Mouse (Mus musculus): ENCODE results near the gene Gm20449. TPM values are rescaled to one million over a fixed set of nuclear protein-coding genes. Genes with fewer than 3 reads are reported as not detected.
"Not testable (repeated sequence)": the region's sequence is repeated elsewhere in the genome, so short reads cannot be mapped to it uniquely, and the experiment has no call there.

Gene Gm20449
- polyA plus RNA-seq (2015; fragmentation: Nextera tagmentation; extraction: Ambion mirVana), result 0.05 TPM in 1 of 2 replicates, not detected in the other

GRCm38 (mm10) chr7:41499389-41500049 lies at the start of gene Gm20449, which contains the start of gene AW146154:
TSS of gene Gm20449 (minus strand) at chr7:41499417.
TSS of gene AW146154 (minus strand) at chr7:41499890.
- Histone ChIP-seq H3K4me3 (ENCODE audit: low read length) (peak within 1 kb of the TSS; percentile 59), H3K36me3 (ENCODE audit: control insufficient read depth, insufficient read depth, low read length) (0 out of 2 replicates have a peak, but pooled peaks cover 3% of the 10 kb centered on the region), H3K9ac (ENCODE audit: low read depth, low read length) (peak within 1 kb of the TSS; percentile 71), H3K27ac (ENCODE audit: low read length) (peak within 1 kb of the TSS; percentile 75), H3K27me3 (replicated peaks; ENCODE audit: control insufficient read depth, insufficient read depth, low read length) (no peaks in the 10 kb centered on the region), H3K9me3 (ENCODE audit: control insufficient read depth, low read length) (no peaks in the 10 kb centered on the region), H3K4me1 (ENCODE audit: control insufficient read depth, insufficient read depth, low read length) (0 out of 2 replicates have a peak, but pooled peaks cover 2% of the 10 kb centered on the region), H3K4me2 (ENCODE audit: low read depth, low read length) (peak within 1 kb of the TSS; percentile 91)
- under 1% methylated on average over 18 of the region's 18 CpGs for WGBS
- ATAC-seq, result peak; percentile 99

- Histone ChIP-seq H3K27ac (ENCODE audit: low read length) (no peak overlapping the region), H3K4me1 (ENCODE audit: control insufficient read depth, insufficient read depth, low read length) (no peaks in the 10 kb centered on the region), H3K9me3 (ENCODE audit: control insufficient read depth, low read length) (no peaks in the 10 kb centered on the region), H3K27me3 (replicated peaks; ENCODE audit: control insufficient read depth, insufficient read depth, low read length) (no peaks in the 10 kb centered on the region), H3K9ac (ENCODE audit: low read depth, low read length) (no peak overlapping the region), H3K4me3 (ENCODE audit: low read length) (no peak overlapping the region), H3K4me2 (ENCODE audit: low read depth, low read length) (no peak overlapping the region), H3K36me3 (ENCODE audit: control insufficient read depth, insufficient read depth, low read length) (no peaks in the 10 kb centered on the region)
- 80% methylated on average over 3 of the region's 3 CpGs for WGBS
- no peak for ATAC-seq
These were observed 13.5 kb upstream of the Gm20449 start for GRCm38 (mm10) chr7:41512672-41513071.

- no peaks in the 10 kb centered on the region for H3K36me3 ChIP-seq (ENCODE audit: control insufficient read depth, insufficient read depth, low read length)
- no peak overlapping the region for H3K27ac ChIP-seq (ENCODE audit: low read length)
- no peak overlapping the region for H3K4me3 ChIP-seq (ENCODE audit: low read length)
- no peaks in the 10 kb centered on the region for H3K27me3 ChIP-seq (replicated peaks; ENCODE audit: control insufficient read depth, insufficient read depth, low read length)
- H3K4me1 ChIP-seq (ENCODE audit: control insufficient read depth, insufficient read depth, low read length), result no peaks in the 10 kb centered on the region
- no peak overlapping the region for H3K4me2 ChIP-seq (ENCODE audit: low read depth, low read length)
- no peak overlapping the region for H3K9ac ChIP-seq (ENCODE audit: low read depth, low read length)
- no peak for ATAC-seq
- H3K9me3 ChIP-seq (ENCODE audit: control insufficient read depth, low read length), result no peaks in the 10 kb centered on the region
- WGBS, result 16% methylated on average over 1 of the region's 1 CpGs
These were observed 13.0 kb upstream of the Gm20449 start for GRCm38 (mm10) chr7:41512207-41512606.

GRCm38 (mm10) chr7:41502402-41502801 lies 3.2 kb upstream of the Gm20449 start:
- Histone ChIP-seq H3K4me2 (ENCODE audit: low read depth, low read length) (no peak overlapping the region), H3K9ac (ENCODE audit: low read depth, low read length) (no peak overlapping the region), H3K27me3 (replicated peaks; ENCODE audit: control insufficient read depth, insufficient read depth, low read length) (no peaks in the 10 kb centered on the region), H3K9me3 (ENCODE audit: control insufficient read depth, low read length) (no peaks in the 10 kb centered on the region), H3K4me1 (ENCODE audit: control insufficient read depth, insufficient read depth, low read length) (0 out of 2 replicates have a peak, but pooled peaks cover 2% of the 10 kb centered on the region), H3K4me3 (ENCODE audit: low read length) (no peak overlapping the region), H3K36me3 (ENCODE audit: control insufficient read depth, insufficient read depth, low read length) (no peaks in the 10 kb centered on the region), H3K27ac (ENCODE audit: low read length) (no peak overlapping the region)
- ATAC-seq, result no peak
- WGBS, result 38% methylated on average over 1 of the region's 1 CpGs

- peak; percentile 57 for ATAC-seq
- peak overlapping the region; percentile 52 for H3K9ac ChIP-seq (ENCODE audit: low read depth, low read length)
- 0 out of 2 replicates have a peak, but pooled peaks cover 2% of the 10 kb centered on the region for H3K4me1 ChIP-seq (ENCODE audit: control insufficient read depth, insufficient read depth, low read length)
- no peaks in the 10 kb centered on the region for H3K27me3 ChIP-seq (replicated peaks; ENCODE audit: control insufficient read depth, insufficient read depth, low read length)
- H3K4me3 ChIP-seq (ENCODE audit: low read length), result peak overlapping the region; percentile 59
- H3K4me2 ChIP-seq (ENCODE audit: low read depth, low read length), result peak overlapping the region; percentile 91
- no peaks in the 10 kb centered on the region for H3K9me3 ChIP-seq (ENCODE audit: control insufficient read depth, low read length)
- WGBS, result 17% methylated on average over 22 of the region's 22 CpGs
- no peaks in the 10 kb centered on the region for H3K36me3 ChIP-seq (ENCODE audit: control insufficient read depth, insufficient read depth, low read length)
- H3K27ac ChIP-seq (ENCODE audit: low read length), result no peak overlapping the region
These were observed 1.1 kb upstream of the Gm20449 start for GRCm38 (mm10) chr7:41500151-41500934.

GRCm38 (mm10) chr7:41499018-41499388 lies 214 bp downstream of the Gm20449 start:
- Histone ChIP-seq H3K4me3 (ENCODE audit: low read length) (peak overlapping the region; percentile 59), H3K27ac (ENCODE audit: low read length) (peak overlapping the region; percentile 75), H3K4me2 (ENCODE audit: low read depth, low read length) (peak overlapping the region; percentile 54), H3K9ac (ENCODE audit: low read depth, low read length) (peak overlapping the region; percentile 71)
- 0% methylated on average over 6 of the region's 6 CpGs for WGBS
- ATAC-seq, result peak; percentile 70
- H3K36me3 ChIP-seq (ENCODE audit: control insufficient read depth, insufficient read depth, low read length); H3K27me3 ChIP-seq (replicated peaks; ENCODE audit: control insufficient read depth, insufficient read depth, low read length); H3K9me3 ChIP-seq (ENCODE audit: control insufficient read depth, low read length); H3K4me1 ChIP-seq (ENCODE audit: control insufficient read depth, insufficient read depth, low read length): not testable (repeated sequence)

GRCm38 (mm10) chr7:41498464-41498863 lies 753 bp downstream of the Gm20449 start:
- Histone ChIP-seq H3K4me2 (ENCODE audit: low read depth, low read length) (peak overlapping the region; percentile 54; the same call in 1 of the 2 replicates), H3K4me3 (ENCODE audit: low read length) (peak overlapping the region; percentile 59)
- not testable (repeated sequence) for H3K9me3 ChIP-seq (ENCODE audit: control insufficient read depth, low read length); H3K27me3 ChIP-seq (replicated peaks; ENCODE audit: control insufficient read depth, insufficient read depth, low read length); H3K9ac ChIP-seq (ENCODE audit: low read depth, low read length); H3K27ac ChIP-seq (ENCODE audit: low read length); H3K36me3 ChIP-seq (ENCODE audit: control insufficient read depth, insufficient read depth, low read length); ATAC-seq; H3K4me1 ChIP-seq (ENCODE audit: control insufficient read depth, insufficient read depth, low read length)
- WGBS, result 55% methylated on average over 2 of the region's 4 CpGs

- WGBS, result 100% methylated on average over 2 of the region's 2 CpGs
- Histone ChIP-seq H3K4me2 (ENCODE audit: low read depth, low read length) (no peak overlapping the region), H3K36me3 (ENCODE audit: control insufficient read depth, insufficient read depth, low read length) (0 out of 2 replicates have a peak, but pooled peaks cover 3% of the 10 kb centered on the region), H3K9ac (ENCODE audit: low read depth, low read length) (no peak overlapping the region), H3K4me3 (ENCODE audit: low read length) (no peak overlapping the region), H3K4me1 (ENCODE audit: control insufficient read depth, insufficient read depth, low read length) (0 out of 2 replicates have a peak, but pooled peaks cover 2% of the 10 kb centered on the region), H3K27ac (ENCODE audit: low read length) (no peak overlapping the region), H3K9me3 (ENCODE audit: control insufficient read depth, low read length) (no peaks in the 10 kb centered on the region), H3K27me3 (replicated peaks; ENCODE audit: control insufficient read depth, insufficient read depth, low read length) (no peaks in the 10 kb centered on the region)
- no peak for ATAC-seq
These were observed 1.3 kb downstream of the Gm20449 start for GRCm38 (mm10) chr7:41497871-41498270.

GRCm38 (mm10) chr7:41451864-41452263 lies 47.4 kb downstream of the Gm20449 start:
- Histone ChIP-seq H3K27ac (ENCODE audit: low read length) (no peak overlapping the region), H3K4me2 (ENCODE audit: low read depth, low read length) (no peak overlapping the region), H3K4me1 (ENCODE audit: control insufficient read depth, insufficient read depth, low read length) (no peaks in the 10 kb centered on the region), H3K36me3 (ENCODE audit: control insufficient read depth, insufficient read depth, low read length) (no peaks in the 10 kb centered on the region), H3K9me3 (ENCODE audit: control insufficient read depth, low read length) (no peaks in the 10 kb centered on the region), H3K4me3 (ENCODE audit: low read length) (no peak overlapping the region), H3K27me3 (replicated peaks; ENCODE audit: control insufficient read depth, insufficient read depth, low read length) (no peaks in the 10 kb centered on the region), H3K9ac (ENCODE audit: low read depth, low read length) (no peak overlapping the region)
- no peak for ATAC-seq
- 7% methylated on average over 10 of the region's 10 CpGs for WGBS

Measured in intestine, embryonic 16.5 days (tissue).